Mouse (Mus musculus) forebrain, embryonic 16.5 days (tissue): ENCODE measurements around the gene Hyal2. TPM values are rescaled to one million over a fixed set of nuclear protein-coding genes. Genes with fewer than 3 reads are reported as not detected.
A peak's percentile ranks its signal among the peaks of the same experiment; 100 is the strongest.

Experiments used
- ATAC-seq: fragments of 200-750 bp; cut with Nextera tagmentation; 2 replicates; pipeline ENCODE4 v1.8.0; 2017; ENCODE audit warnings: mild to moderate bottlenecking, moderate library complexity
- H3K27ac ChIP-seq: fragments of 300-500 bp; sonication (generic); 2 replicates; pipeline ENCODE4 v1.5.1; 2014; ENCODE audit warnings: low read length, control low read depth
- H3K27me3 ChIP-seq: fragments of 300-500 bp; sonication (generic); replicated peaks from 2 replicates; pipeline ENCODE4 v1.6.1; 2014; ENCODE audit warnings: low read length; ENCODE audit not compliant: control insufficient read depth, insufficient read depth
- H3K36me3 ChIP-seq: fragments of 300-500 bp; sonication (generic); 2 replicates; pipeline ENCODE4 v1.6.1; 2014; ENCODE audit not compliant: control insufficient read depth, insufficient read depth
- H3K4me1 ChIP-seq: fragments of 300-500 bp; sonication (generic); replicated peaks from 2 replicates; pipeline ENCODE4 v1.6.1; 2014; ENCODE audit warnings: low read length; ENCODE audit not compliant: control insufficient read depth, insufficient read depth
- H3K4me2 ChIP-seq: fragments of 300-500 bp; sonication (generic); 2 replicates; pipeline ENCODE4 v1.6.1; 2014; ENCODE audit warnings: mild to moderate bottlenecking, low read length, control low read depth
- H3K4me3 ChIP-seq: fragments of 300-500 bp; sonication (generic); replicated peaks from 2 replicates; pipeline ENCODE4 v1.5.1; 2014; ENCODE audit warnings: mild to moderate bottlenecking, low read length, control low read depth
- H3K9ac ChIP-seq: fragments of 300-500 bp; sonication (generic); replicated peaks from 2 replicates; pipeline ENCODE4 v1.6.1; 2014; ENCODE audit warnings: low read depth, low read length, control low read depth
- H3K9me3 ChIP-seq: fragments of 300-500 bp; sonication (generic); 2 replicates; pipeline ENCODE4 v1.6.1; 2016; ENCODE audit warnings: low read length; ENCODE audit not compliant: control insufficient read depth
- WGBS: fragments of 180-500 bp; shearing (Covaris S2); extraction: QIAGEN DNeasy Blood & Tissue Kit; methylation state at CpG from one replicate; pipeline ENCODE4 v1.1.7; 2014; 5-methylcytosine and 5-hydroxymethylcytosine counted together
- polyA plus RNA-seq: library from polyadenylated mRNA; unstranded; fragments of >200 nt; fragmentation: Nextera tagmentation; extraction: Ambion mirVana; gene quantifications from 2 replicates; pipeline ENCODE4 v1.2.1, GENCODE M21; 2015

The Hyal2 gene
- polyA plus RNA-seq, 1 experiment from 2014 or later, result 69.7 TPM

DNA sequence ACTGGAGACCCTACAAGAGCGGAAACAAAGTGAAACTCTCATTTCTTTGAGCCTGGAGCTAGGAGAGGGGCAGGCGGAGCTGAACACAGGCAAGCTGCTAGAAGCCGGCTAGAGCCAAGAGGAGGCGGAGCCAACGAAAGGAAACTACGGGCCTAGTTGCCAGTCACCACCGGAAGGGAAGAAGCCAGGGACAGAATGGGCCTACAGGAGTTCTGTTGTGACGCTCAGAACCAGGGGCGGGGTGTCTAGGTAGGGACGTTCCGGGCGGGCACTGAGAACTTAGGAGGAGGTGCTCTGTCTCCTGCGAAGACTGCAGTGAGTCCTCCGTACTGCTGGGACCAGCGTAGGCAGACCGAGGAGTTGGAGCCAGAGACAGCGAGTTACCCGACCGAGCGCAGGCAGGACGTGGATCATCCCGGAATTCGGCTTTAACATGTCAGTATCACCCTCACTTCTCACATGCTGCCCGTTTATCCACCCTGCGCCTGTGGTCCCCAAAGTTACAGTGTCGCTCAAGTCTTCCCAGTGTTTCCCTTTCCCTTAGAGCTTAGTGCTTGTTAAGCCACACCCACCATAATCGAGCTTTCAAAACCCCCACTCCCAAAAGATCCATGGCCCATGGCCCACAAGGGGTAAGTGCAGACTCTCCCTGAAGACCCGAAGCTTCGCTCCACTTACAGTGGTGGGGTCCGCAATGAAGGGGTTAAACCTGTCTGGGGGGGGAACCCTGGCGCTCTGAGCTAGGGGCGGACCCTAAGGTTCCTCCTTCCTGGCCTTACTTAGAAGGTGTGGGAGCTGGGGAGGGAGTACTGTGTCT is 13.0 kb downstream of the Hyal2 start, which contains the start of gene Hyal3:
Gene Hyal3 (plus strand): TSS at position 318 of the 817 bp plus-strand sequence.
- H3K9me3 ChIP-seq, result no peaks in the 10 kb centered on the region
- peak; percentile 86 for ATAC-seq

DNA sequence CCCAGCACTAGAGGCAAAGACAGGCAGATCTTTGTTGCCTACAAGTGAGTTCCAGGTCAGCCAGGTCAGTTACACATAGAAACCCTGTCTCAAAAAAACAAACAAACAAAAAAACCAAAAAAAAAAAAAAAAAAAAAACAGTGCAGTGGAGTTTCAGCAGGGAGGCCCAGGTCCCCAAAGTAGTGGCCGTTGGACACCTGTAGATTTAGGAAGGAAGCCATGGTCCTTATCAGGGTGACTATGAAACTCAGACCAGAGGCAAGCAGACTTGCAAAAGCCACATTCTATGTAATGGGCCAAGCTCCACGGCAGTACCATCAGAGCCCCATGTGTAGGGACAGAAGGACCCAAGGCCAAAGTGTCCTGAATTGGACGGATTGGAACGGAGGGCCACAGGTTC is 13.8 kb downstream of the Hyal2 start:
- H3K27me3 ChIP-seq, result no peaks in the 10 kb centered on the region
- H3K36me3 ChIP-seq, result no peaks in the 10 kb centered on the region
- peak overlapping the region; percentile 99 for H3K4me2 ChIP-seq
- 77% methylated on average over 4 of the region's 4 CpGs for WGBS
- peaks cover 29% of the 10 kb centered on the region for H3K4me1 ChIP-seq
- no peak for ATAC-seq
- H3K9ac ChIP-seq, result no peak overlapping the region
- peak overlapping the region; percentile 74 for H3K4me3 ChIP-seq
- H3K27ac ChIP-seq, result no peak overlapping the region
- no peaks in the 10 kb centered on the region for H3K9me3 ChIP-seq

More for the DNA sequence above, 13.0 kb downstream of the Hyal2 start, which contains the start of gene Hyal3:
- peaks cover 29% of the 10 kb centered on the region for H3K4me1 ChIP-seq
- WGBS, result under 1% methylated on average over 32 of the region's 32 CpGs
- H3K36me3 ChIP-seq, result no peaks in the 10 kb centered on the region
- no peaks in the 10 kb centered on the region for H3K27me3 ChIP-seq
- H3K27ac ChIP-seq, result peak within 1 kb of the TSS; percentile 92
- H3K4me3 ChIP-seq, result peak within 1 kb of the TSS; percentile 74
- peak within 1 kb of the TSS; percentile 84 for H3K9ac ChIP-seq
- H3K4me2 ChIP-seq, result peak within 1 kb of the TSS; percentile 99

DNA sequence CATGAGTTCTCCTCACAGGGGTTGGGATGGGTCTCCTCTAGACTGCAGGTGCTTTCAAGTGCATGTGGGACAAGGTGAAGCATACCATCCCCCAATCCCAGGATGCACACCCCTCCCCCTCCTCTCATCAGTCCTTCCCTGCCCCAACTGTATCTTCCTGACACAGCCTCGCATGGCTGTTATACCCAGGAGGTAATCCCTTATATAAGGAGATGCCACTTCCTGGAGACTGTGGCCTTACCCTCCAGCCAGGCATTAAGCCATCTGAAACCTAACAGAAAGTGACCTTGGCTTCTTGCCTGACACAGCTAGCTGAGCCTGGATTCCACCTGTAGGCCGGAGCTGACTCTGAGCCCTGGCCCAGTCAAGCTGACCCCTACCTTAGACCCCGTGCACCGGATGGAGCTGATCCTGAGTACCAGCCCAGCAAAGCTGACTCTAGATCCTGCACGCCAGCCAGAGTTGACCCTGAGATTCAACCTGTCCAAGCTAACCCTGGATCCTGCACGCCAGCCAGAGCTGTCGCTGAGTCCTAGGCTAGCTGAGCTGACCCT is 14.8 kb downstream of the Hyal2 start:
- Histone ChIP-seq H3K9me3 (no peaks in the 10 kb centered on the region), H3K9ac (no peak overlapping the region), H3K27ac (no peak overlapping the region), H3K27me3 (no peaks in the 10 kb centered on the region), H3K4me3 (no peak overlapping the region), H3K36me3 (no peaks in the 10 kb centered on the region), H3K4me1 (peaks cover 29% of the 10 kb centered on the region), H3K4me2 (no peak overlapping the region)
- no peak for ATAC-seq
- 88% methylated on average over 7 of the region's 7 CpGs for WGBS

DNA sequence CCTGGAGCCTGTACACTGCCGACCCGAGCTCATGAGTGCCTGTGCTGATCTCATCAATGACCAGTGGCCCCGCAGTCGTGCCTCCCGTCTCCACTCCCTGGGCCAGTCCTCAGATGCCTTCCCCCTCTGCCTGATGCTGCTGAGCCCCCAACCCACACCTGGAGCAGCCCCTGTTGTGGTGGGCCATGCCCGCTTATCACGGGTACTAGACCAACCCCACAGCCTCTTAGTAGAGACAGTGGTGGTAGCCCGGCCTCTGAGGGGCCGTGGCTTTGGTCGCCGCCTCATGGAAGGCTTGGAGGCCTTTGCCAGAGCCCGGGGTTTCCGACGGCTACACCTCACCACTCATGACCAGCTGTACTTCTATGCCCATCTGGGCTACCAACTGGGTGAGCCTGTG is 15.4 kb downstream of the Hyal2 start:
- no peaks in the 10 kb centered on the region for H3K27me3 ChIP-seq
- no peak overlapping the region for H3K9ac ChIP-seq
- H3K9me3 ChIP-seq, result no peaks in the 10 kb centered on the region
- H3K4me1 ChIP-seq, result peaks cover 32% of the 10 kb centered on the region
- H3K36me3 ChIP-seq, result no peaks in the 10 kb centered on the region
- no peak overlapping the region for H3K4me3 ChIP-seq
- no peak overlapping the region for H3K27ac ChIP-seq
- 89% methylated on average over 14 of the region's 14 CpGs for WGBS
- ATAC-seq, result no peak
- no peak overlapping the region for H3K4me2 ChIP-seq

DNA sequence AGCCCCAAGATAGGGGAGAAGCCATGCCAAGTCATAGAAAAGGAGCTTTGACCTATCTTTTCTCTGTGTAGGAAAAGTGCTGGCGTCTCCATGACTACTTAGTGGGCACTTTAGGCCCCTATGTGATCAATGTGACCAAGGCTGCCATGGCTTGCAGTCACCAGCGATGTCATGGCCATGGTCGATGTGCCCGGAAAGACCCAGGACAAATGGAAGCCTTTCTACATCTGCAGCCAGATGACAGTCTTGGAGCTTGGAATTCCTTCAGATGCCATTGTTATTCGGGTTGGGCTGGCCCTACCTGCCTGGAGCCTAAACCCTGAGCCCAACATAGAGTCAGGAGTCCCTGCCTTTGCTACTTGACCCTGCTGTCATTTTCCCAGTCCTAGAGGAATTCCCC is 18.8 kb downstream of the Hyal2 start:
- Histone ChIP-seq H3K9me3 (no peaks in the 10 kb centered on the region), H3K4me1 (peaks cover 17% of the 10 kb centered on the region), H3K4me2 (no peak overlapping the region), H3K27ac (no peak overlapping the region), H3K4me3 (no peak overlapping the region), H3K27me3 (no peaks in the 10 kb centered on the region), H3K36me3 (no peaks in the 10 kb centered on the region; the same call in 1 of the 2 replicates), H3K9ac (no peak overlapping the region)
- ATAC-seq, result no peak
- 90% methylated on average over 5 of the region's 5 CpGs for WGBS

DNA sequence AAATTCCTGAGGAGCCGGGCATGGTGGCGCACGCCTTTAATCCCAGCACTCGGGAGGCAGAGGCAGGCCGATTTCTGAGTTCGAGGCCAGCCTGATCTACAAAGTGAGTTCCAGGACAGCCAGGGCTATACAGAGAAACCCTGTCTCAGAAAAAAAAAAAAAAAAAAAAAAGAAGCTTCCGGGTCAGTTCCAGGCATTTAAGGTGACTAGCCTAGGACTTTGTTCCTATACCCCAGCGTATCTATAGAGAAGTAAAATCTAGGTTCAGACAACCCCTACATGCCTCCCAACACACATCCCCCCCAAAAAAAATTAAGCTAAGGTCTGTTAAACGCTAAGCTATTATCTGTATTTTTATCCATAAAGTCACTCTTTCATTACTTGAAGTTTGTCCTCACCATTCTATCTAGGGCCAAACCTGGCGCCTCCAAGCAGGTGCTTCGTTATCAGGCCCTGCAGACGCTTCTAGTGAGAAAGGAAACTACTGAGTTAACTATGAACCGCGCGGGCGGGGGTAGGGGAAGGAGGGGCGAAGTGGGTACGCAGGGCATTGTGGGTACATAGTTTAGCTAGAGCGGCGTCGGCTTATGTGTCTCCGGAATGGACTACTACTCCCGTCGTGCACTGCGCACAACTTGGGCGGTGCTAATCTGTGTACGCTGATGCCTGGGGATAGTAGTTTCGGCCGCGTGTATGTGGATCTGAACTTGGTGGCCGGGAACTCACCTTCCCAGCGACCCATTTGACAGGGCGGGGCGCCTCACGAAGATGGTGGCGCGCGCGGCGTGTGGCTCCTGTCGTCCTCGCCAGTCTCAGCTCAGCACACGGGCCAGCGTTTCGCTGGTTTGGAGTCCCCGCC is 19.5 kb downstream of the Hyal2 start, which contains the start of gene Ifrd2:
Gene Ifrd2 (plus strand): TSS at position 669 of the 859 bp plus-strand sequence.
- Histone ChIP-seq H3K36me3 (peaks cover 5% of the 10 kb centered on the region), H3K9ac (peak within 1 kb of the TSS; percentile 71), H3K4me3 (peak within 1 kb of the TSS; percentile 87), H3K4me1 (peaks cover 11% of the 10 kb centered on the region), H3K27me3 (no peaks in the 10 kb centered on the region), H3K27ac (no peak within 1 kb of the TSS), H3K4me2 (peak within 1 kb of the TSS; percentile 96), H3K9me3 (no peaks in the 10 kb centered on the region)
- ATAC-seq, result peak; percentile 99
- WGBS, result 14% methylated on average over 46 of the region's 46 CpGs

DNA sequence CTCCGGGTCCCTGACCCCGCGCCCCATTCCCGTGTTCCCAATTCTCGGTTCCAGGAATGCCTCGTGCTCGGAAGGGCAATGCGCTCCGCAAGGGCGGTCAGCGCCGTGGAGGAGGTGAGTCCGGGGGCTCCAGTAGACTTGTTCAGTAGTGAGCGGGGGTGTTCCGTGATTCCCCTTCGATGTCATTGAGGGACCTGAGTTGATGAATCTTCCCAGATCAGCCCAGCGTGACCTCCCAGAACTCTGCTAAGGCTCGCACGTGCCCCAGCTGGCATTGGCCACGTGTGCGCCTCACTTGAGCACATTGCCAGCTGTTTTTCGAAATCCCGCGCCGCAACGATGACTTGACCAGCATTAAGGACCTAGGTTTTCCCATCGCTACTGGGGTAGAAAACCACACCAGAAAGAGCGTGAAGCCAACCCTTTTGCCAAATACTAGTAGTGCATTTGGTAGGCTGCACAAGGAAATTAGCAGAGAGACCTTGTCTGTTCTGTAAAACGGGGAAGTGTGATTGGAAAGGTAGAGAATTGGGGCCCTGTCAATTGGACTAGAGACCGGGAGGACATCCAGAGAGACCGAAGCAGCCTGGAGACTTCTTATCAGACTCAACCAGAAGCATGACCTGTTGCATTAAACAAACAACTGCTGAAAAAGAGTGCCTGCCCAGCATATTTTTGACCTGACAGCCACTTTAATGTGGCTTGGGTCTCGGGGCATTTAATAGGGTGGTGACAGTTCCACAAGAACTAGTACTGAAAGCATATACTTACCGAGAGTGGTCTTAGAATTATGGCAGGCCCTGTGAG is 20.3 kb downstream of the Hyal2 start:
- no peak for ATAC-seq
- H3K4me1 ChIP-seq, result peaks cover 11% of the 10 kb centered on the region
- peak overlapping the region; percentile 71 for H3K9ac ChIP-seq
- no peaks in the 10 kb centered on the region for H3K27me3 ChIP-seq
- H3K4me3 ChIP-seq, result peak overlapping the region; percentile 87
- H3K36me3 ChIP-seq, result peaks cover 5% of the 10 kb centered on the region
- no peak overlapping the region for H3K27ac ChIP-seq
- WGBS, result 5% methylated on average over 33 of the region's 33 CpGs
- H3K9me3 ChIP-seq, result no peaks in the 10 kb centered on the region
- peak overlapping the region; percentile 96 for H3K4me2 ChIP-seq

DNA sequence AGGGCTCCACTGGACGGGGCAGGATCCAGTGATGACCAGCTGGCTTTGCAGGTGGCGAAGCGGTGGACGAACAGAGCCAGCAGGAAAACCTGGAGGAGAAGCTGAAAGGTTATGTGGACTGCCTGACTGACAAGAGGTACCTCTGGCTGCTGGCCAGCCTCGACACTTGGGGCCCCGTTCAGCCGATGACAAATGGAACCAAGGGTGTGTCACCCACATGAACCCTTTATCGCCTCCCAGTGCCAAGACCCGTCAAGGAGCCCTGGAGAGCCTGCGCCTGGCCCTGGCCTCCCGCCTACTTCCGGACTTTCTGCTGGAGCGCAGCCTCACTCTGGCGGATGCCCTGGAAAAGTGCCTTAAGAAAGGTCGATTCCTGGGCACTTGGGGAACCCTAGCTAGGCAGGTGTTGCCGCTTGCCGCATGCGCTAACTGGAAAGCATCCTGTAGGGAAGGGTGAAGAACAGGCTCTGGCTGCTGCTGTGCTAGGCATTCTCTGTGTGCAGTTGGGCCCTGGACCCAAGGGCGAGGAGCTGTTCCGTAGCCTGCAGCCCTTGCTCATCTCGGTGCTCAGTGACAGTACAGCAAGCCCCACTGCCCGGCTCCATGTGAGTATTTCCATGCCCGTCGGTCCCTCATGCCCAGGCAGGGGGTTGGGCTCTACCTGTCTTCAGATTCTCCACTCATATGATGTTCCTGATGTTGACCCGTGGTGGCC is 22.5 kb downstream of the Hyal2 start:
- no peak overlapping the region for H3K27ac ChIP-seq
- no peaks in the 10 kb centered on the region for H3K9me3 ChIP-seq
- H3K4me3 ChIP-seq, result no peak overlapping the region
- WGBS, result 86% methylated on average over 25 of the region's 25 CpGs
- peaks cover 11% of the 10 kb centered on the region for H3K4me1 ChIP-seq
- H3K4me2 ChIP-seq, result no peak overlapping the region
- peaks cover 5% of the 10 kb centered on the region for H3K36me3 ChIP-seq
- H3K27me3 ChIP-seq, result no peaks in the 10 kb centered on the region
- no peak for ATAC-seq
- H3K9ac ChIP-seq, result no peak overlapping the region
